Mouse (Mus musculus): ENCODE measurements around the gene Sf3a1.
"Not testable (repeated sequence)": the region's sequence is repeated elsewhere in the genome, so short reads cannot be mapped to it uniquely, and the experiment has no call there.

Sf3a1 gene

DNA sequence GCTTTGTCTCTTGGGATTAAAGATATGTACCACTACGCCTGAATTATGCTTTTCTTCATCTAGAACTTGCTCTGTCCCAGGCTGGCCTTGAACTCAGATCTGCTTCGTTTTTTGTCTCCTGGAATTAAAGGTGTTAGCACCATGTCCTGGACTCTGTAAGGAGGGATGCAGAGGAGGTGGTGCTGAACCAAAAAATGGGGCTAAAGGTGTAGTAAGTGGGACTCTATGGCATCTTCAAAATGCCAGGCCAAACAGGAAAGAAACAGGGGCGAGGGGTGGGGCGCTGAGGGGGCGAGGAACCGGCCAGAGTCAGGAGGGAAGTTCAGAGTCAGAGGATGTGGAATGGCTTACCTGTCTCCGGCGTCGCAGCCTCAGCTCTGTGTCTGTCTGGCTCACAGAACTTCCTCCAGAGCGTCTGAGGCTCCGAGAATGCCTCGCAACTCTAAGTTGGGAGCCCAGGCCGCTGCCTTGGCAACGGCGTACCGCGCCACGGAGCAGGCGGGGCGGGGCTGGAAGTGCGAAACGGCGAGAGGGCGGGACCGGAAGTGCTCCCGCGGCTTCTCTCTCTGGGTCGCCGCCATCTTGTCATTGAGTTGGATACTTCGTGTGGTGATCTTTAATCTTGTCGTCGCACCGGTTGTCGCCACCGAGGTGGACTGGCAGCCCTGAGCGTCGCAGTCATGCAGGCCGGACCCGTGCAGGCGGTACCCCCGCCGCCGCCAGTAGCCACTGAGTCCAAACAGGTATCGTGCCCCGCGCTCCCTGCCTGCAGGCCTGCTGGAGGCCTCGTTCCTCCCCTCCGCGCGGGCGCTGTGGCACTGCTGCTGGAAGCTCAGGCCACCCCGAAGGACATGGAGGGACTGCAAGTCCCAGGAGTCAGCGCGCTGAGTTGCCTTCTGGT is at the start of gene Sf3a1, which contains the start of gene Ccdc157:
Gene Sf3a1 (plus strand): TSS at position 543 of the 901 bp plus-strand sequence.
Gene Ccdc157 (minus strand): TSS at position 486 of the 901 bp plus-strand sequence.
- in situ Hi-C loops (cut with MboI, MseI), result no loop called here

GRCm38 (mm10) chr11:4112033-4112432 is 48.1 kb upstream of the Sf3a1 start:
- in situ Hi-C loops (cut with MboI, MseI), result no loop called here

DNA sequence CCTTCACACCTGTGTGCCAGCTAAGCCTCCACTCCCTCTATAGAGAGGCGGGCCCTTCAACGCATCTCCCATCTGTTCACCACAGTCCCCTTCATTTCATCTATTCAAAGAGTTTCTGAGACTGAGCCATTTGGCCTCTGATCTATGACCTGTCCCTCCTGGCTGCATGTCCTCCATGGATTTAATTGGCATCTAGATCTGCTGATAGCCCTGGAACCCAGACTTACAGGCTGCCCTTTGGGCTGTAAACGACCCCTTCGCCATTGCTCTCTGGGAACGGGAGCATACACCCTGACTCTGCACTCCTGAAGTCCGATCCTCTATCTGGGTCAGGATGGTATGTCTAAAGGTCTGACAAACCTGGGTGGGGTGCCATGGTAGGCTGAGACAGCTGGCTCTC is 47.3 kb upstream of the Sf3a1 start:
- in situ Hi-C loops (cut with MboI, MseI), result no loop called here

DNA sequence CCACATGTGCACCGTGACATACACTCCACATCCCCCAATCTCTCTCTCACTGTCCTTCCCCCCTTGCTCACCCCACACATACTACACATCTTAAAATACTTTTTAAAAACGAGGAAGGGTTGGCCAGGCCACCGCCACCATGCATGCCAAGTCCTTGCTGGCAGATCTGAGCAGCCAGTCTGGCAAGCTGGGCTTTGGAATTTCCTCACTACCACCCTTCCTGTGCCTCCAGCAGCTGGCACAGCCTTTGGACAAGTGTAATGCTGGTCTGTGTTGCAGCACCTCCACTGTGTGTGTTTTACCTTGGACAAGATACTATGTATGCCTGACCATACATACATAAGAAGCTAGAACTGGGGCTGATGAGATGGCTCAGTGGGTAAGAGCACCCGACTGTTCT is 46.7 kb upstream of the Sf3a1 start:
- in situ Hi-C loops (cut with MboI, MseI), result no loop called here

DNA sequence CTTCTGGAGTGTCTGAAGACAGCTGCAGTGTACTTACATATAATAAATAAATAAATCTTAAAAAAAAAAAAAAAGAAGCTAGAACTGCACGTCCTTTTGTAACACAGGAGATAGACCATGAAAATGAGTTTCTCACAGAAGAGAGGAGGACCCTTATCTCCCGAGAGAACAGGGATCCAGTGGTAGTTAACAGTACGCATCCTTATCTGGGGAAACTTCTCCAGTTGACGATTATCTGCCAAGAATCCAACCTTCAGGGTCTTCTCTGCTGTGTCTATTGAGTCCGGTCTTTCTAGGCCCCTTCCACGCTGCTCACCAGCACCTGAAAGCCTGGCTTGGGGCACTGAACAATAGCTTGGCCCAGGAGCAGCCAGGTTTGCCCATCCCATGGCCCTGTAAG is 46.2 kb upstream of the Sf3a1 start:
- in situ Hi-C loops (cut with MboI, MseI), result no loop called here

- in situ Hi-C loops (cut with MboI, MseI), result not testable (repeated sequence)
Measured at GRCm38 (mm10) chr11:4114541-4114940, 45.6 kb upstream of the Sf3a1 start.

DNA sequence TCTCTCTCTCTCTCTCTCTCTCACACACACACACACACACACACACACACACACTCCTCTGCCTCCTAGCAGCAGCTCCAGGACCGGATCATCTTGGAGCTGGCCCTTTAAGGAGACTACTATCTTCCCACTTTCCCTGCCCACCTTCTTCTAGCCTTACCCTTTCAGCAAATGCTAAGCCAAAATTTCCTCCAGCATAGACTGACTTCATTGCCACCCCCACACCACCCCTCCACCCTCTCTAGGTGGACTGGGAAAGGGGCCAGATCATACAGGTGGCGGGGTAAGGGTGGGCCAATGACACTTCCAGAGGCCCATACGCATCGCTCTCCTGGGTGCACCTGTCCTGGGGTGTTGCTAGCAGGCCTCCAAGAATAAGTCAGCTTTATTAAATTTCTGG is 44.7 kb upstream of the Sf3a1 start:
- in situ Hi-C loops (cut with MboI, MseI), result no loop called here

DNA sequence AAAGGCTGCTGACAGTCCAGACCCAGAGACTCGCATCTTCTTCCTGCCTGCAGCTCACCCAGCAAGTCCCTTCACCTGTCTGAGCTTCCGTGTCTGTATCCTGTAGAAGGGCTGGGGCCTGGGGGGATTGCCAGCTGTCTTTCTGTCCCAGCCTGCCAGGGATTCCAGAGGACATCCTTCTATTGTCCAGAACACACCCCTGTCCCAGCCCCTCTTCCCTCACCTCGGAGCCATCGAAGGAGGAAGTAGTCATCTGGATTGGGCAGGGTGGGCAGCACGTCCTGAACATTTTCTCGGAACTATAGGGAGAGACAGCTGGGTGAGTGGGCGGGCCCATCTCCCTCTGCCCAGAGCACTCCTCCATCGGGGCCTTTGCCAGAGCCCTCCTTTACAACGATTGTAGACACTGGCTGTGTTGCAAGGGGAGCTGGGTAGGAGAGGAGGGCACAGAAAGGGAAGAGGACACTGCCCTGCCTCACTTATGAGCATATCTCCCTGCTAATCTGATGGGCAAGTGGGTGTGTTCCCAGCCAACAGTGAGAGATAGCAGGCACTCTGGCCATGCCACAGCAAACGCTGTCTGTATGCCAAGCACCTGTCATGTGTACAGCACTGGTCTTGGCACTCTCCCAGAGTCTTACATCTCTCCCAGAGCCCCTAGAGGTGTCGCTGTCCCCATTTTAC is 43.5 kb upstream of the Sf3a1 start:
- in situ Hi-C loops (cut with MboI, MseI), result no loop called here

- in situ Hi-C loops (cut with MboI, MseI), result no loop called here
Measured at GRCm38 (mm10) chr11:4117372-4118071, 42.6 kb upstream of the Sf3a1 start.

GRCm38 (mm10) chr11:4118081-4118921 is 41.8 kb upstream of the Sf3a1 start:
- in situ Hi-C loops (cut with MboI, MseI), result no loop called here

- in situ Hi-C loops (cut with MboI, MseI), result no loop called here
Measured at GRCm38 (mm10) chr11:4119635-4120034, 40.5 kb upstream of the Sf3a1 start.

- in situ Hi-C loops (cut with MboI, MseI), result no loop called here
Measured at GRCm38 (mm10) chr11:4121691-4122090, 38.5 kb upstream of the Sf3a1 start.

DNA sequence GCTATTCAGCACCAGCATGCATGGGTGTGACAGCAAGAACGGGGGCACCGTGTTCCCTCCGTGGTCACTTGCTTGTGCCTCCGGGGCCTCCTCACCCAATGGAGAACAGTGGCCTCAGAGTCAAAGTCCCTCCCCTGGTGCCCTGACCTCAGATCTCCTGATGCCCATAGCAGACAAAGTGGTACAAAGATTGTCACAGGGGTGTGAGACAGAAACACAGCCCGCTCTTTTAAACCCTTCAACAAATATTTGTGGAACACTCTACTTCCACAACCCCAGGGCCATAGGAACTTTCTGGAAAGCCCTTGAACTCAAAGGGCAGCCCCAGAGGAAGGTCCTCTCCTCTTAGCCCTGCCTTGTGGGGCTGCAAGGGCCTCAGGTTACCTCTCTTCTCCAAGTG is 37.9 kb upstream of the Sf3a1 start:
- in situ Hi-C loops (cut with MboI, MseI), result no loop called here

DNA sequence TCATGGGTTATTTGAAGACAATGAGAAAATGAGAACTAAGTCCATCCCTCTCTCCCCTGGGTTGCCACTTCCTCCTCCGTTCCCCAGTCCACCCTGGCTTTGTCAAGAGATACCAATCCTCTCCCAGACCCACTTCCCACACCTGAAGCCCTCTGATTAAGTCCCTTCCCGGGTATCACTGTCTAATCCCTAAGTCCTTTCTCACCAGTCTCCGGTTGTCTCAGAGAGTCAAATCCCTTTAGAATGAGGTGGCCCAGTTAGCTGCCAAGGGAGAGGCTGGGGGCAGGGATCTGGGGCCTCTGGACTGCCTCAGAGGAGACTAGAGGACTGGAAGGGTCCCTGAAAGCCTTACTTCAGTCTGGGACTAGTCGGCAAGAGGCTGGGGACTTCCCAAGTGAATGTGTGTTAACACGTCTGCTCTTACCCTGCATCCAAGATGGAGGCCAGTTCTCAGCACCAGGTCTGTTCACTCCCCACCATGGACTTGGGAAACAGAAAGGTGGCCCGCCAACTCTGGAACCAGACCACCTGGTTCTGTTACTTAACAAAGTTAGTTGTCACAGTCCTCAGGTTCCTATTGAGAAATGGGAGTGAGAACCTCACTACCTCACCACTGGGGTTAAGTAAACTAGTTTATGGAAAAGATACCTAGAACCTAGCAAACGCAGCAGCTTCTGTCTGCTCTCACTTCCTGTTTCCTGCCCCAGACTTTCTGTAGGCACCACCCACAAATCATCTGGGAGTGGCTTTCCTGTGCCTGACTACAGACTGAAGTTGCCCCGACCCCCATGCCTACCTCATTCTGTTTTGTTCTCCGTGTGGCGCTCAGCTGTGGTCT is 37.2 kb upstream of the Sf3a1 start, which contains the start of gene Sec14l2:
Gene Sec14l2 (minus strand): TSS at position 674 of the 838 bp plus-strand sequence.
- in situ Hi-C loops (cut with MboI, MseI), result no loop called here

GRCm38 (mm10) chr11:4123922-4124321 is 36.2 kb upstream of the Sf3a1 start:
- in situ Hi-C loops (cut with MboI, MseI), result no loop called here

DNA sequence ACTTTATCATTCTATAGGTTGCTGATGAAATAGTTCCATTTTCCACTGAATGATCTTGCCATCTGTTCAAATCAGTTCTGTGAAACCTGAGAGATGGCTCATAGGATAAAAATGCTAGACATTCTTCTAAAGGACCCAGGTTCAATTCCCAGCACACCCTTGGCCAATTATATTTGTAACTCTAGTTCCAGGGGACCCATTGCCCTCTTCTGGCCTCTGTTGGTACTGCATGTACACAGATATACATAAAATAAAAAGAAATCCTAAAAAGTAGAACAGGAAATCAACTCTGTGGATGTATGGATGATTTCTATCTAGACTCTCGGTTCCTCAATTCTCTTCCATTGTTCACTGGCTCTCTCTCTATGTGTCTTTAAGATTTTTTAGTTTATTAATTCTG is 33.1 kb upstream of the Sf3a1 start:
- in situ Hi-C loops (cut with MboI, MseI), result no loop called here

GRCm38 (mm10) chr11:4128461-4128860 is 31.7 kb upstream of the Sf3a1 start:
- in situ Hi-C loops (cut with MboI, MseI), result not testable (repeated sequence)

DNA sequence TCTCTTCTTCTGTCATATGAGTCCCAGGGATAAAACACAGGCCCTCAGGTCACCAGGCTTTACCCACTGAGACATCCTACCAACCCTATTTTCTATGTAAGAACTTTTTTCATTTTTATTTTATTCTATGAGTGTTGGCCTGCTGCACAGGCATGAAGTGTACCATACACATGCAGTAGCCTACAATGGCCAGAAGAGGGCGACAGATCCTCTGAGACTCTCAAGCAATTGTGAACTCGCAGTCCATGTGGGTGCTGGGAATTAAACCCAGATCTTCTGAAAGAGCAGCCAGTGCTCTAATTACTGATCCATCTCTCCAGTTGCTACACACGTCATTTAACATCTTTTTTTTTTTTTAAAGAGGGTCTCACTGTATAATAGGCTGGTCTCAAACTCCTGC is 26.7 kb upstream of the Sf3a1 start:
- in situ Hi-C loops (cut with MboI, MseI), result loop anchor here (10.0 kb wide), 1 partner anchor 441 kb away; no protein-coding TSS in a partner anchor

- in situ Hi-C loops (cut with MboI, MseI), result loop anchor here (10.0 kb wide), 1 partner anchor 440 kb away; no protein-coding TSS in a partner anchor
Measured at GRCm38 (mm10) chr11:4134400-4134799, 25.8 kb upstream of the Sf3a1 start.
